Mouse (Mus musculus) gonadal fat pad, adult 2 months (tissue): Measurements from ENCODE around the gene Srrm4. TPM values are rescaled to one million over a fixed set of nuclear protein-coding genes. Genes with fewer than 3 reads are reported as not detected.
"Not testable (repeated sequence)": the region's sequence is repeated elsewhere in the genome, so short reads cannot be mapped to it uniquely, and the experiment has no call there.

Experiments used
- DNase-seq: peaks from one replicate; pipeline ENCODE4 v3.0.0-alpha.2; 2012; ENCODE audit warnings: low read depth
- polyA plus RNA-seq: library from polyadenylated mRNA; depleted of rRNA; stranded (reverse); fragments of >200 nt; gene quantifications from 2 replicates; pipeline ENCODE4 v1.2.3, GENCODE M21; 2012

The Srrm4 gene
- polyA plus RNA-seq, 1 experiment, result 0.32 TPM

- no peak for DNase-seq
These were observed 148.7 kb downstream of the Srrm4 start for GRCm38 (mm10) chr5:116442697-116443458.

- DNase-seq, result no peak
These were observed 151.4 kb downstream of the Srrm4 start for GRCm38 (mm10) chr5:116440251-116440650.

- DNase-seq, result no peak
These were observed 153.3 kb downstream of the Srrm4 start for GRCm38 (mm10) chr5:116438328-116438727.

GRCm38 (mm10) chr5:116436117-116436516 lies 155.5 kb downstream of the Srrm4 start:
- no peak for DNase-seq

GRCm38 (mm10) chr5:116434976-116435850 lies 156.4 kb downstream of the Srrm4 start:
- no peak for DNase-seq

- no peak for DNase-seq
These were observed 158.7 kb downstream of the Srrm4 start for GRCm38 (mm10) chr5:116432871-116433270.

- no peak for DNase-seq
These were observed 164.9 kb downstream of the Srrm4 start for GRCm38 (mm10) chr5:116426701-116427100.

GRCm38 (mm10) chr5:116425709-116426108 lies 165.9 kb downstream of the Srrm4 start:
- DNase-seq, result not testable (repeated sequence)

GRCm38 (mm10) chr5:116425273-116425672 lies 166.3 kb downstream of the Srrm4 start:
- DNase-seq, result no peak

- DNase-seq, result no peak
These were observed 167.9 kb downstream of the Srrm4 start for GRCm38 (mm10) chr5:116423746-116424145.

- DNase-seq, result no peak
These were observed 168.9 kb downstream of the Srrm4 start, which contains the start of gene Hspb8 for GRCm38 (mm10) chr5:116422699-116423201. Gene Hspb8 (minus strand): TSS chr5:116422864.

- DNase-seq, result no peak
These were observed 169.7 kb downstream of the Srrm4 start for GRCm38 (mm10) chr5:116421791-116422481.

GRCm38 (mm10) chr5:116420759-116421225 lies 170.8 kb downstream of the Srrm4 start:
- DNase-seq, result no peak

- DNase-seq, result no peak
These were observed 171.4 kb downstream of the Srrm4 start for GRCm38 (mm10) chr5:116420213-116420612.

- no peak for DNase-seq
These were observed 172.1 kb downstream of the Srrm4 start for GRCm38 (mm10) chr5:116419322-116420045.

GRCm38 (mm10) chr5:116416208-116416607 lies 175.4 kb downstream of the Srrm4 start:
- DNase-seq, result no peak

- DNase-seq, result no peak
These were observed 181.7 kb downstream of the Srrm4 start for GRCm38 (mm10) chr5:116409689-116410590.

GRCm38 (mm10) chr5:116408965-116409364 lies 182.7 kb downstream of the Srrm4 start:
- DNase-seq, result no peak

GRCm38 (mm10) chr5:116407936-116408335 lies 183.7 kb downstream of the Srrm4 start:
- DNase-seq, result no peak

- no peak for DNase-seq
These were observed 184.3 kb downstream of the Srrm4 start for GRCm38 (mm10) chr5:116407321-116407720.
